Mouse (Mus musculus) embryonic facial prominence, embryonic 11.5 days (tissue): ENCODE results near the gene Kcng4. TPM values are rescaled to one million over a fixed set of nuclear protein-coding genes. Genes with fewer than 3 reads are reported as not detected.

ENCODE experiments used
- ATAC-seq: fragments of 200-750 bp; cut with Nextera tagmentation; replicated peaks from 2 replicates; pipeline ENCODE4 v1.8.0; 2017; ENCODE audit warnings: low read depth; ENCODE audit not compliant: insufficient number of reproducible peaks, low FRiP score, low TSS enrichment
- DNase-seq: peaks from one replicate; pipeline ENCODE4 v3.0.0-alpha.2; 2015; ENCODE audit warnings: low spot score
- H3K27ac ChIP-seq: fragments of 300-500 bp; sonication (generic); replicated peaks from 2 replicates; pipeline ENCODE4 v1.5.1; 2014; ENCODE audit warnings: mild to moderate bottlenecking, low read depth, low read length, control low read depth
- H3K27me3 ChIP-seq: fragments of 300-500 bp; sonication (generic); 2 replicates; pipeline ENCODE4 v1.6.1; 2014; ENCODE audit warnings: mild to moderate bottlenecking, low read length, moderate library complexity, mixed read lengths; ENCODE audit not compliant: control insufficient read depth, insufficient read depth
- H3K36me3 ChIP-seq: fragments of 300-500 bp; sonication (generic); replicated peaks from 2 replicates; pipeline ENCODE4 v1.6.1; 2014; ENCODE audit warnings: low read depth, mild to moderate bottlenecking, low read length, moderate library complexity, mixed read lengths; ENCODE audit not compliant: control insufficient read depth, insufficient read depth
- H3K4me1 ChIP-seq: fragments of 300-500 bp; sonication (generic); 2 replicates; pipeline ENCODE4 v1.6.1; 2014; ENCODE audit warnings: low read length, mixed read lengths; ENCODE audit not compliant: control insufficient read depth, insufficient read depth
- H3K4me2 ChIP-seq: fragments of 300-500 bp; sonication (generic); 2 replicates; pipeline ENCODE4 v1.6.1; 2014; ENCODE audit warnings: low read depth, mild to moderate bottlenecking, control low read depth, low read length, moderate library complexity
- H3K4me3 ChIP-seq: fragments of 300-500 bp; sonication (generic); 2 replicates; pipeline ENCODE4 v1.5.1; 2014; ENCODE audit warnings: low read depth, low read length, control low read depth
- H3K9ac ChIP-seq: fragments of 300-500 bp; sonication (generic); replicated peaks from 2 replicates; pipeline ENCODE4 v1.6.1; 2014; ENCODE audit warnings: mild to moderate bottlenecking, control low read depth, low read length
- H3K9me3 ChIP-seq: fragments of 300-500 bp; sonication (generic); replicated peaks from 2 replicates; pipeline ENCODE4 v1.6.1; 2016; ENCODE audit warnings: mild to moderate bottlenecking, low read length, inconsistent platforms, mixed read lengths; ENCODE audit not compliant: control insufficient read depth
- WGBS: fragments of 180-500 bp; shearing (Covaris S2); extraction: QIAGEN DNeasy Blood & Tissue Kit; methylation state at CpG from one replicate; pipeline ENCODE4 v1.1.7; 2014; 5-methylcytosine and 5-hydroxymethylcytosine counted together
- polyA plus RNA-seq: library from polyadenylated mRNA; unstranded; fragments of >200 nt; fragmentation: Nextera tagmentation; extraction: Ambion mirVana; gene quantifications from 2 replicates; pipeline ENCODE4 v1.2.1, GENCODE M21; 2014

Kcng4 gene
- 0.15 TPM in 1 of 2 replicates, not detected in the other for polyA plus RNA-seq

GRCm38 (mm10) chr8:119635378-119635777, at the start of gene Kcng4:
Gene Kcng4 (minus strand): TSS chr8:119635680.
- Histone ChIP-seq H3K36me3 (no peaks in the 10 kb centered on the region), H3K9me3 (no peaks in the 10 kb centered on the region), H3K9ac (no peak within 1 kb of the TSS), H3K4me3 (no peak within 1 kb of the TSS), H3K4me2 (no peak within 1 kb of the TSS; the same call in 1 of the 2 replicates), H3K4me1 (peaks cover 4% of the 10 kb centered on the region), H3K27ac (no peak within 1 kb of the TSS), H3K27me3 (peaks cover 9% of the 10 kb centered on the region)
- ATAC-seq = no peak
- no peak for DNase-seq
- 28% methylated on average over 6 of the region's 6 CpGs for WGBS

GRCm38 (mm10) chr8:119679184-119679583, 43.7 kb upstream of the Kcng4 start:
- Histone ChIP-seq H3K36me3 (no peaks in the 10 kb centered on the region), H3K4me3 (no peak overlapping the region), H3K4me2 (no peak overlapping the region), H3K4me1 (no peaks in the 10 kb centered on the region), H3K27me3 (no peaks in the 10 kb centered on the region), H3K27ac (no peak overlapping the region), H3K9ac (no peak overlapping the region), H3K9me3 (no peaks in the 10 kb centered on the region)
- 68% methylated on average over 14 of the region's 14 CpGs for WGBS
- ATAC-seq (no peak), DNase-seq (no peak)

- H3K4me1 ChIP-seq = no peaks in the 10 kb centered on the region
- no peak overlapping the region for H3K9ac ChIP-seq
- H3K27ac ChIP-seq = no peak overlapping the region
- peak overlapping the region; percentile 5; the same call in 1 of the 2 replicates for H3K4me2 ChIP-seq
- DNase-seq (peak; percentile 74), ATAC-seq (0 out of 2 replicates have a peak, but pooled peaks have one; percentile 12)
- WGBS = 6% methylated on average over 18 of the region's 18 CpGs
- no peaks in the 10 kb centered on the region for H3K36me3 ChIP-seq
- H3K9me3 ChIP-seq = no peaks in the 10 kb centered on the region
- H3K4me3 ChIP-seq = no peak overlapping the region
- no peaks in the 10 kb centered on the region for H3K27me3 ChIP-seq
These were observed 42.8 kb upstream of the Kcng4 start for GRCm38 (mm10) chr8:119678138-119678843.

- H3K27ac ChIP-seq = no peak overlapping the region
- no peak for ATAC-seq
These were observed 40.9 kb upstream of the Kcng4 start for GRCm38 (mm10) chr8:119676389-119676788.

GRCm38 (mm10) chr8:119675457-119675856, 40.0 kb upstream of the Kcng4 start:
- DNase-seq = no peak
- H3K9ac ChIP-seq = no peak overlapping the region
- H3K4me2 ChIP-seq = no peak overlapping the region
- no peaks in the 10 kb centered on the region for H3K9me3 ChIP-seq
- H3K27ac ChIP-seq = no peak overlapping the region
- 65% methylated on average over 5 of the region's 5 CpGs for WGBS
- no peaks in the 10 kb centered on the region for H3K4me1 ChIP-seq
- H3K4me3 ChIP-seq = no peak overlapping the region
- ATAC-seq = no peak
- no peaks in the 10 kb centered on the region for H3K36me3 ChIP-seq
- no peaks in the 10 kb centered on the region for H3K27me3 ChIP-seq

More at GRCm38 (mm10) chr8:119676389-119676788, 40.9 kb upstream of the Kcng4 start:
- Histone ChIP-seq H3K27me3 (no peaks in the 10 kb centered on the region), H3K9me3 (no peaks in the 10 kb centered on the region), H3K4me1 (no peaks in the 10 kb centered on the region), H3K9ac (no peak overlapping the region), H3K4me2 (no peak overlapping the region), H3K4me3 (no peak overlapping the region), H3K36me3 (no peaks in the 10 kb centered on the region)
- DNase-seq = peak; percentile 92
- 20% methylated on average over 8 of the region's 8 CpGs for WGBS

- ATAC-seq (no peak), DNase-seq (no peak)
- H3K27me3 ChIP-seq = no peaks in the 10 kb centered on the region
- H3K9ac ChIP-seq = no peak overlapping the region
- WGBS = 79% methylated on average over 9 of the region's 11 CpGs
- H3K9me3 ChIP-seq = no peaks in the 10 kb centered on the region
- no peaks in the 10 kb centered on the region for H3K36me3 ChIP-seq
- H3K4me2 ChIP-seq = no peak overlapping the region
- no peaks in the 10 kb centered on the region for H3K4me1 ChIP-seq
- H3K27ac ChIP-seq = no peak overlapping the region
- no peak overlapping the region for H3K4me3 ChIP-seq
These were observed 38.6 kb upstream of the Kcng4 start for GRCm38 (mm10) chr8:119673976-119674555.

- H3K4me3 ChIP-seq = no peak overlapping the region
These were observed 35.1 kb upstream of the Kcng4 start for GRCm38 (mm10) chr8:119670419-119671091.

GRCm38 (mm10) chr8:119669284-119669683, 33.8 kb upstream of the Kcng4 start:
- Histone ChIP-seq H3K9me3 (no peaks in the 10 kb centered on the region), H3K36me3 (no peaks in the 10 kb centered on the region), H3K27me3 (no peaks in the 10 kb centered on the region), H3K4me1 (no peaks in the 10 kb centered on the region), H3K27ac (no peak overlapping the region), H3K4me3 (no peak overlapping the region), H3K9ac (no peak overlapping the region), H3K4me2 (no peak overlapping the region)
- ATAC-seq (no peak), DNase-seq (no peak)
- 43% methylated on average over 12 of the region's 12 CpGs for WGBS

More at GRCm38 (mm10) chr8:119670419-119671091, 35.1 kb upstream of the Kcng4 start:
- no peak for DNase-seq
- Histone ChIP-seq H3K9ac (no peak overlapping the region), H3K4me2 (no peak overlapping the region), H3K27ac (no peak overlapping the region), H3K9me3 (no peaks in the 10 kb centered on the region), H3K4me1 (no peaks in the 10 kb centered on the region), H3K36me3 (no peaks in the 10 kb centered on the region), H3K27me3 (no peaks in the 10 kb centered on the region)
- ATAC-seq = no peak
- 71% methylated on average over 16 of the region's 16 CpGs for WGBS
